Mouse (Mus musculus): ENCODE data around the gene Disp2.

DNA sequence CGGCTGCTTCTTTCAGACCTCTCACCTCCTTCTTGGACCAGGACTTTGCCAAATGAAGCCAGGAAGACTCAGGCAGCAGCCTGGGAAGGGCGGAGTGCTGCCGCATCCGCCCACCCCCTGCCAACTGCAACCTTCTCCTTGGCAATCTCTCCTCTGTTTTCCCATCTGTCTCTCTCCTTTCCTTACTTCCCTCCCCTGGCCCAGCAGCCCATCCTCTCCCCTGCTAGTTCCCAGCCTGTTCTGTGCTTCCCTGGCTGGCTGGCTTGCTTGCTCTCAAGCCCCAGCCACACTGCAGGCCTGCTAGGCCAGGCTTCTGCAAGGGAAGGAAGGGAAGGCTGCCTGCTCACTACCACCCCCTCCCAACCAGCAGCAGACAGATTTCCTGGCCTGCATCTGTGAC lies 3.7 kb upstream of the Disp2 start:
- TF ChIP-seq CTCF (IDR thresholded peaks at IDR 0.05; ENCODE audit: low read depth, low read length) (no peak), GATA1 (IDR thresholded peaks at IDR 0.05; ENCODE audit: borderline replicate concordance, low read length) (no peak), TAL1 (conservative IDR thresholded peaks at IDR 0.05; ENCODE audit: low read depth, low read length) (no peak), GATA2 (IDR thresholded peaks at IDR 0.05; ENCODE audit: borderline replicate concordance, low read depth, low read length) (no peak), POLR2AphosphoS5 (IDR thresholded peaks at IDR 0.05; ENCODE audit: insufficient replicate concordance, low read depth, low read length) (no peak)

Measured in G1E (cell line).